Mouse (Mus musculus) left cerebral cortex, postnatal 25 days (tissue): ENCODE results near the gene Notch4. TPM values are rescaled to one million over a fixed set of nuclear protein-coding genes. Genes with fewer than 3 reads are reported as not detected.

Source experiments
- DNase-seq, 2 experiments: peaks; one replicate each; pipeline ENCODE4 v3.0.0; 2022; ENCODE audit warnings: low spot score in 2 of 2, mixed read lengths in 1 of 2
- intact Hi-C: fragments of 180-260 bp; cut with DNase I; formaldehyde crosslinking; loops from one replicate; pipeline ENCODE4 v1.15.1; 2025
- total RNA-seq, 2 experiments: library from RNA; stranded (reverse); gene quantifications; 2 replicates each; pipeline ENCODE4 v1.2.3; 2021

Notch4 gene
- total RNA-seq, 2 experiments from 2014 or later = 10.9 to 11.9 TPM

DNA sequence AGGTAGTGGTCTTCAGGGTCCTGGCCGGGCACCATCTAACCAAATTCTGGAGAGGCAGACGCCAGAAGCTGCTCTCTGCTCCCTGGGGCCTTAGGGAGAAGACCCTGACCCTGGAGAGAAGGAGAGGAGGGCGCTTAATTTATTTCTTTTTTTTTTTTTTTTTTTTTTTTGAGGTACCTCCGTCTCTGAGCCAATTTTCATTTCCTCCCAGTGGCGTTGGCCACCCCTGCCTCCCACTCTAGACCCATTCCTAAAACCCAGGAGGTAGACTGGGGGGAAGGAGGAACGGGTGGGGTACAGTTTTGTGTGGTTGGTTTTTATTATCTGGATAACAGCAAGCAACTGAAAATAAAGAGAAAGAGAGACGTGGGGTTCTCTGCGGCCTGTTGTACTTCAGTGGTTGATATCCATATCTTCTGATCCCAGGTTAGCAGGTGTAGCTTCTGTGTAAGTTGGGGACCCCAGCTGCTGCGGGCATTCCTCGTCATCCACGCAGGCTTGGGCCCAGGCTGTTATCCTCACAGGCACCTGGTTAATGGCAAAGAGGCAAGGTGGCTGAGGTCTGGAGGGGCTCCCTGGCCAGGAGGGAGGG lies 49.1 kb downstream of the Notch4 start:
- intact Hi-C loops = no loop called here

DNA sequence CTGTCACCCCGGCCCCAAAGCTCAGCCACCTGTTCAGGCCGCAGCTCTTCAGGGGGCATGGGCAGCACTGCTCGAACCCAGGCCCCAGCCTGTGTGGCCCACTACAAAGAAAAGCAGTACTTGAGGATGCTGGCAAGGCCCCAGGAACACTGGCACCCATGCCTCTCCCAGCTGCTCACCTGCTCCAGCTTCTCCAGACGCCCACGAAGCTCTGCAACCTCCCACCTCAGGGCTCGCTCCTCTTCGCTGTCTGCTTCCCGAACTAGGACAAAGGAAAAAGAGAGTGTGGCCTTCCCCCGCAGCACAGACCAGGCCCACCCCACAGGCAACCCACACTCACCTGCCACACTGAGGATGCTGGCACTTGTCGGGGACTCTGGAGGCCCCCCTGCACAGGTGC lies 49.8 kb downstream of the Notch4 start:
- intact Hi-C loops = no loop called here
- DNase-seq = peak in 1 of 2 experiments; percentile 53

More for the DNA sequence above, 49.1 kb downstream of the Notch4 start:
- no peak for DNase-seq

DNA sequence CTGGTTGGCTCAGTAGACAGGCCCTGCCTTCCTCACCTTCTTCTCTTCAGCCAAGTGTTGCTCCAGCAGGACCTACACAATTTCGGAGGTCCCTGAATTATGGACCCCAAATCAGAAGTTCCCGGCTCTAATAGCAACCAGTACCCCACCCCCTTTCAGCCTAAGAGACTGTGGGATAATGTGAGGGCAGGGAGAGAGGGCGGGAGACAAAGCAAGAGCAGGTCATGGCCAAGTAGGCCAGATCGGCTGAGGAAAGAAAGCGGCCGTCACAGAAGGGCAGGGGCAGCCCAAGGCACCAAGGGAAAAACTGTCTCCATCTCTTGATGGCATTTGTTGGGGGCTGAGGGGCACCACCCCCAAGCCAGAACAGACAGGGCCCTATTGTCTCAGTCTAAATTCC lies 51.8 kb downstream of the Notch4 start, which contains the start of gene Egfl8:
Gene Egfl8, minus strand, starts transcription at position 101 of the 400 bp plus-strand sequence.
- intact Hi-C loops = no loop called here
- no peak for DNase-seq

DNA sequence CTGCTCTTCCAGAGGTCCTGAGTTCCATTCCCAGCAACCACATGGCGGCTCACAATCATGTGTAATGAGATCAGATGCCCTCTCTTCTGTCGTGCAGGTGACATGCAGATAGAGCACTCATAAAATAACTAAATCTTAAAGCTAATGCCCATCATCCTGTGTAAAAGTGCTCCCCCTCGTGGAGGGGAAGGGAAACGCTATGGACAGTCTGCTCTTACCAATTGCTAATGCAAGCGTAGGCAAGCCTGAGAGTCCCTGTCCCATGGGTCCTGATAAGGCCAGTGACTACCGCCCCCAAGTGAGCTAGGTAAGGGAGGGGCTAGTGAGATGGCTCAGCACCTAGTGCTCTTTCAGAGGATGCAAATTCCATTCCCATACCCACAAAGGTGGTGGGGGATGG lies 54.9 kb downstream of the Notch4 start:
- DNase-seq = peak in 1 of 2 experiments; percentile 65
- intact Hi-C loops = loop anchor here (2.0 kb wide), 1 partner anchor 178 kb away; no protein-coding TSS in a partner anchor

DNA sequence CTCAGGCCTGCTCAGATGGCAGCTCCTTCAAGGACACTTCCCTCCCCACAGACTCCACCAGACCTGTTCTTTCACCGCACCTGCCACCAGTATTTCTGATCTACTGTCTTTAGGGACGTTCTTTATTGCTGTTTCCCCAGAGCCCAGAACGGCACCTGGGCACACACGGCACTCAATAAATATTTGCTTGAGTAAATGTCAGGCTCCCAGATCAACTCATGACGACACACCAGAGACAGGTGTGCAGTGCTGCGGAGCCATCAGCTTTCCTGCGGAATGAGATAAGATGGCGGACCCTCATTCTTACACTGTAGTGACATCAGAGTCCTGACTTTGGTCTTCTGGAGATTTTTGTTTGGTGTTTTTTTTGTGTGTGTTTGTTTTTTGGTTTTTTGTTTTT lies 56.9 kb downstream of the Notch4 start:
- no peak for DNase-seq
- intact Hi-C loops = no loop called here

DNA sequence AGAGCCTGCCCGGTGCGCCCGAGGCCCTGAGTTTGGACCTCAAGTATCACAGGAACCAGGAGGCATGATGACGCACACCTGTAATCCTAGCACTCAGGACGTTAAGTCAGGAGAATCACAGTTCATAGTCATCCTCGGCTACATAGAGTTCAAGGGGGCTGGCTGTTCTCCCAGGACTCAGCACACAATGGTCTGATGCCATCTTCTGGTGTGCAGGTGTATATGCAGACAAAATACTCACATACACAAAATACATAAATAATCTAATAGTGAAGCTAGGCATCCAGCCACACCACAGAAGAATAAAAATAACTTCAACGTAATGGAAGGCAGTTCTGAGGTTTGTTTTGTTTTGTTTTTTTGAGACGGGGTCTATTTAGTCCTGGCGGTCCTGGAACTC lies 59.1 kb downstream of the Notch4 start:
- intact Hi-C loops = no loop called here
- DNase-seq = no peak

DNA sequence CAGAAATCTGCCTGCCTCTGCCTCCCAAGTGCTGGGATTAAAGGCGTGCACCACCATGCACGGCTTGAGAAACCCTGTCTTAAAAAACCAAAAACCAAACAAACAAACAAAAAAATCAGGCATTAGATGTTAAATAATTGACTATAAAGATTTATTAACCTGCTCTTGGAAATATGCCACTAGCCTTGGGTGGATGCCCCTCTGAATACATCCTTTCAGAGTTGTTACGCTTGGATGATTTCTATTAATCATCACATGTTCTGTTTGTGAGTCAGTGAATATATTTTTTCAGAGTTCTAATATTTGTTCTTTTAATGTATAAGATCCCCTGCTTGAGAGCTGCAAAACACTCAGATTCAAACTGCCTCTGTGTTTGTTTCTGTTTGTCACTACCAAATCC lies 60.9 kb downstream of the Notch4 start:
- DNase-seq = no peak
- intact Hi-C loops = loop anchor here (5.0 kb wide), 2 partner anchors 33 to 503 kb away; partner anchors contain the start of genes Brd2 and Pbx2

DNA sequence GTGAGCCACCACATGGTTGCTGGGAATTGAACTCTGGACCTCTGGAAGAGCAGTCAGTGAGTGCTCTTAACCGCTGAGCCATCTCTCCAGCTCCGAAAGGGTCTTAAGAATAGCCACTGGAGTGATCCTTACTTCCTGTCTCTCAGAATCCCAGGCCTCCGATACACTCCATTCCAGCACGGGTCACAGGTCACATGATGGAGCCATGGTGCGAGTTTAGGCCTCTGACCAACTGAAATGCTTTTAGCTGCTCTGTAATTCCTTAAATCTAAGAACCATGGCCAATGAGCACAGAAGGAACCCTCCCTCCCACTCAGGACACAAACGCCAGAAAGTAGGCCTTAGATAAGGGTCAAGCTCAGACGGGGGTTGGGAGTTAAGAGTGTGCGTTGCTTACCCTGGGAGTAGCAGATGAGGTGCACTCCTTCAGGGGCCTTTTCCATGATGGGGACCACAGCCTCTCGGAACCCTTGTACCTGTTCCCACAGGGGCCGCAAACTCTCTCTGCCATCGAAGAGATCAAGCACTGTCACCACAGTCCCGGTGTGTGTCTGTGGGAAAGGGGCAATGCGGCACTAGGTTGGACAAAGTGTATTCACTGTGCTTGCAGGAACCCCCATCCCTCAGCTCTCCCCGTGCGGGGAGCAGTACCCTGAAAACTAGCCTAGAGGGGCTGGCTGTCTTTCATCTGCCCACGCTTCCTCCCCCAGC lies 62.1 kb downstream of the Notch4 start:
- intact Hi-C loops = loop anchor here (5.0 kb wide), 2 partner anchors 34 to 504 kb away; partner anchors contain the start of genes Brd2 and Pbx2
- DNase-seq = no peak

DNA sequence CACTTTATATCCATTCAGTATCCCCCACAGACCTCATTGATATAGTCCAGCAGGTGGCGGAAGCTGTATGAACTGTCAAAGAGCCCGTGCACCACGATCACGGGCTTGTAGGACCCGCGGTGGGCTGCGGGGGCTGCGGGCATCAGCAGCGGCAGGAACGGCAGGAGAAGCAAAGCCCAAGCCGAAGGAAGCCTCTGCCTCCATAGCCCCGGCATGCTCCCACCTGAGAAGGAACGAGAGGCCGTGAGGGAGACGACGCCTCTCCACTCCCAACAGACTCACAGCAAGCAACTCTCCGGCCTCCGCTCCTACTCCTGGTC lies 62.7 kb downstream of the Notch4 start:
- intact Hi-C loops = loop anchor here (5.0 kb wide), 2 partner anchors 34 to 504 kb away; partner anchors contain the start of genes Brd2 and Pbx2
- peak in 1 of 2 experiments; percentile 63 for DNase-seq

DNA sequence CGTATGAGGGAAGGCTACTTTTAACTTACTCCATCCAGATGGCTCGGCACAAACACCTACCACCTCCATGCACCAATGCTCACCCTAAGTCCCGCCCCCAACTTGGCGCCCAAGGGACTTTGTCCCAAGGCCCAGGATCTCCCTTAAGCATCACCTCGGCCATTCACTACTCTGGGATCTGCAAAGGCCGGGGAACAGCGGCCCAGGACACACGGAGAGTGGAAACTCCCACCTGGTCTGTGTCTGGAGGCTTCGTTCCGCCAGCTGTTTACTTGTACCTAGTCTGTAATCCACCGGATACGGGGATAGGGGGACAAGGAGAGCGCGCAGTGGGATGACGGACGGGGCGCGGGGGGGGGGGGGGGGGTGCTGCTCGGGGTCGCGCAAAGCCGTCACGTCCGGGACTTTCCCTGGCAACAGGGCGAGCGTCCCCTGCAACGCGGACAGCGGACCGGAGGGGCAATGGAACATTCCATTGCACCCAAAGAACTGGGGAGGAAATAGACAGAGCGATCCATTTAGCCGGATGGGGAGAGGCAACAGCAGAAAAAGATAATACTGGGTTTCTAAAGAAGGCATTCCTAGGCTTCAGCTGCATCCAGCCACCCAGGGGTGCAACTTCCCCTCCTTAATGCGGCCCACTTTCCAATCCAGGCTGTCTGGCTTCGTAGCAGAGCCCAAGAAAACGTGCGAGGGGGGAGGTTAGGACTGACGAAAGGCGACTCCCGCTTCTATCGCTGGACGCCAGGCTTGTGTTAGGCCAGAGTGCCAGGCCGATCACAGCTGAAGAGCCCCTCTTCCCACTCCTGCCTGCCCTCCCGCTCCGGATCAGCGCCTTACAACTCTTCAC lies 63.2 kb downstream of the Notch4 start:
- intact Hi-C loops = loop anchor here (5.0 kb wide), 2 partner anchors 35 to 505 kb away; partner anchors contain the start of genes Brd2 and Pbx2
- DNase-seq = peak; percentile 88 to 93

DNA sequence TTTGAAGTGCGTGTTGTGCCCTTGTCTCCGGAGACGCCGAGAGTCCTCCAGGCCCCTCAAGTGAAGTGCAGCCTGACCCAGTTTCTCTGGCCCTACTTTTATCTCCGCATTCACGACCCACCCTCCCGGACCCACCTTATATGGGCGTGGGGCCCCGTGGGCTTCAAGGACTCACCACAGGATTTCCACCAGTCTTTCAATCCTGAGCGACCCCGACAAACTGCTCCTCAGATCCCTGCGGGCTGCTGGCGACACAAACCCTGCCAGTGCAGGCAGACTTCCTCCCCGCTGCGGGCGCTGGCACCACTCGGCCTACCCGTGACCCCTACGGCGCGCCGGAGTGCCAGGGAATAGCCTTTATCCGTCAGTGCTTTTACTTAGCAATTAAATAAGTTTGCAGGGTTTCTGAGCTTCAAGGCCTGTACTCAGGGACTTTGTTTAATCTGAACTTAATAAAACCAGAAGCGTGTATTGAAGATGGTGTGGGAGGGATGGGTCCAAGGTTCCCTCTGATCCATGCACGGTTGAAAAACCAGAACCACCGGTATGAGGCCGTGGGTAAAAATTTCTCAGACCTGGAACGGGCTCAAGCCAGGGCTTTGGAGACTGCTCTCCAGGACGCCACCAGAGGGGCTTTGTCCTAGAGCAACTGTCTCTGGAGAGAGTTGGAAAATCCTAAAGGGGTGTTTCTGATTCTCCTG lies 64.0 kb downstream of the Notch4 start, which contains the start of gene Ppt2:
Gene Ppt2, minus strand, starts transcription at position 568 of the 701 bp plus-strand sequence.
- intact Hi-C loops = loop anchor here (1.0 to 5.0 kb wide), 4 partner anchors 23 to 506 kb away; partner anchors contain the start of genes Brd2 and Pbx2
- DNase-seq = no peak

DNA sequence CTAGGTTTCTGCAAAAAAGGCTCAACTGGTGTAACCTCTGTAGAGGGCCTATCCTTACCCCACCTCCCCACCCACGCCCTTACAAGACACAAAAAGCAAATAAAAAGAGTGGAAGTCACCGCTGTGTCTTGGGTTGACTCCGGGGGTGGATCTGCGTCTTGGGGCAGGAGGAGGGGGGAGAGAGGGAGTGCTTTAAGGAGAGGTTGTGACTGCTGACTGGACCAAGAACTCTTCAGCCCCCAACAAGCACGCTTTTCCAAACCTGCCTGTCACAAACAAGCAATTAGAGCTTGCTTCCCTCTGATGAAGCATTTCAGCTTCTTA lies 64.5 kb downstream of the Notch4 start:
- DNase-seq = no peak
- intact Hi-C loops = loop anchor here (1.0 to 5.0 kb wide), 4 partner anchors 23 to 506 kb away; partner anchors contain the start of genes Brd2 and Pbx2

DNA sequence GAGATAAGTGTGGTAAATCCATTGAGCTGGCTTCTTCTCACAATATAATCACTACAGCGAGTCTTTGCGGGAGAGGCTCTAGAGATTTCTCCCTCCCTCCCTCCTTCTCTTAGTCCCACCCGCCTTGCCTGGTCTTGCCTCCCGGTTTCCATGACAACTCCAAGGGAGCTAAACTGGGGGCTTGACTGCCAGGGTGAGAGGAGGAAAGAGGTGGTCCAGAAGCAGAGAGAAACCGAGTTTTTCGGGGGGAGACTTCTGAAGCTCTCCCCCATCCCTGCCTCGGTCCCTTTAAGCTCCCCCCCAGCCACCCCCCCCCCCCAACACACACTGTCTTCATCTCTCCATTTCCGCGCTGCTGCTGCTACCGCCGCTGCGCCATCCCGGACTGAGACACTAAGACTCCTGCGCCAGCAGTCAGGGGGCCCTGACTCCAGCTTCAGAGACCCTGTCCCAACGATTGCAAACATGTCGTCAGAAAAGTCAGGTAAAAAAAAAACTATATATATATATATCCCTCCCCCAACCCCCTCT lies 65.2 kb downstream of the Notch4 start, which contains the start of gene Prrt1:
Gene Prrt1, plus strand, starts transcription at position 313 of the 531 bp plus-strand sequence.
- intact Hi-C loops = loop anchor here (2.0 to 5.0 kb wide), 3 partner anchors 37 to 507 kb away; partner anchors contain the start of genes Brd2 and Pbx2
- peak; percentile 70 to 90 for DNase-seq

DNA sequence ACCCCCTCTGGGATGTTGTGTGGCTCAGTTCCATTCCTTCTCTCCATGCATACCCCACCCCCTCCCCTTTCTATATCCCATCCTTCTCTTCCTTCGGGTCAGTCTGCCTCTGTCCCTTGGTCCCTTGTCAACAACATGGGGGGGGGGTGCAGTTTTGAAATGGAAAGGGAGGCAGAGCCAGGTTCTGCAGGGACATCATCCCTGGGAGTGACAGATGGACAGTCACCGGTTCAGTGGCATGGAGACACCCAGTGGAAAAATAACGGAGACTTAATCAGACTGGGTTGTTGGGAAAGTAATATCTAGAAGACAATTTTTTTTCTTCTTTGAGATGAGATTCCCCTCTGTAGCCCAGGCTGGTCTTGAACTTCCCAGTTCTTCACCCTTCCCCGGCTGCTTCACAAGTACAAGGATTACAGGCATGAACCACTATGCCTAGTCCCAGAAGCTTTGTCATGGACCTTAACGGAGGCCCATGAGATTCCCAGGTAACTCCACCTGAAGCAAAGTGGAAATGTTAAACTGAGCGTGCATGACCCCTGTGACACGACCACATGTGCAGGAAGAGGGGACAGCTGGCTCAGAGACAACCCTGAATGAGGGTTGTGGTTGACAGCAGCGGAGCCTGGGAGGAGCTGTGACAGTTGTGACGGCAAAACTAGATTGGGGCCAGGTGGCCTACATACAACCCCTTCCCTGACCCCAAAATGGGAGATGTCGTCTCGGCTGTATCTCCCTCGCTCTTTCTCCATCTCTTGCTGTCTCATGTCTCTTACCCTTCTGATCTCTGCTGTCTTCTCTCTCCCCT lies 65.9 kb downstream of the Notch4 start:
- intact Hi-C loops = loop anchor here (2.0 to 5.0 kb wide), 3 partner anchors 38 to 508 kb away; partner anchors contain the start of genes Brd2 and Pbx2
- no peak for DNase-seq

DNA sequence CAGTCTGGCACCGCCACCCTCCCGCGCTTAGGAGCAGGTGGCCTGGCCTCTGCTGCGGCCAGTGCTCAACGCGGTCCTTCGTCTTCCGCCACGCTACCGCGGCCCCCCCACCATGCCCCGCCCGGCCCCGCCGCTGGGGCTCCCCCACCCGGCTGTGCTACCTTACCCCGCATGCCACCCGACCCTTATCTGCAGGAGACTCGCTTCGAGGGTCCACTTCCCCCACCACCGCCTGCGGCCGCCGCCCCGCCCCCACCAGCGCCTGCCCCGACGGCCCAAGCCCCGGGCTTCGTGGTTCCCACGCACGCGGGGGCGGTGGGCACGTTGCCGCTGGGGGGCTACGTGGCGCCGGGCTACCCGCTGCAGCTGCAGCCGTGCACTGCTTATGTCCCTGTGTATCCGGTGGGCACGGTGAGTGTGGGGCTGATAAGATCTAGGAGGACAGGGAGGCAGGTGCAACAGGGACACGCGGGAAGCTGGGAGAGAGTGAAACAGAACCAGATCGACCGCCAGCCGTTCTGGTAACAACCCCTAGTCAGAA lies 66.8 kb downstream of the Notch4 start:
- intact Hi-C loops = no loop called here
- DNase-seq = no peak

DNA sequence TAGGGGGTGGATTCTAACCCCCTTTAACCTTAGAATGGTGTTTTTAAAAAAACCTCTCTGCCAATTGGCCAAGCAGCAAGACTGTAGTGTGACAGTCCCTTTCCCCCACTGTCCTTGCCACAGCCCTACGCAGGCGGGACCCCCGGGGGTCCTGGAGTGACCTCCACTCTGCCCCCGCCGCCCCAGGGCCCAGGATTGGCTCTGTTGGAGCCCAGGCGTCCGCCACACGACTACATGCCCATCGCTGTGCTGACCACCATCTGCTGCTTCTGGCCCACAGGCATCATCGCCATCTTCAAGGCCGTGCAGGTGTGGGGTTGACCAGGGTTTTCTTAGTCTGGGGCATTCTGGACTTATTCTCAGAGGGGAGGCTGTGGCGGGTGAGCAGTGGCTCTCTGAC lies 67.6 kb downstream of the Notch4 start:
- intact Hi-C loops = no loop called here
- no peak for DNase-seq

DNA sequence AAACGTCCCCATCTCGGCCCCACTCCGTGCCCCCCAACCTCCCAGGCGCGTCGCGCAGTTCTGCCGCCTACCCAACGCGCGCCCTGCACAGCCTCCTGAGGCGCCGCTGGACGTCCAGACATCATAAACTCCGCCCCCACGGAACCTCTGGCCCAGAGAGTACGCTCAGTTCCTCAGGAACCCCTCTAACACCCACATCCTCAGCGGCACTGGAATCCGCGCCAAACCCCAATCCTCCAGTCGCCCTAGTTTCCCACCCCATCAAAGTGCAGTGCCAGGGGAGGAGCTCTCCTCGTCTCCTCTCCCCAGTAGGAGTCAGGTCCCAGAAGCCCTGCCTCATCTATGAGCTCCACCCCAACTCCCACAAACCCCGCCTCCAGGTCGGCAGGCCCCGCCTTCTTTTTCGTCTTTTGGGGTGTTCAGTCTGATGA lies 68.2 kb downstream of the Notch4 start:
- intact Hi-C loops = no loop called here
- peak; percentile 83 to 96 for DNase-seq

DNA sequence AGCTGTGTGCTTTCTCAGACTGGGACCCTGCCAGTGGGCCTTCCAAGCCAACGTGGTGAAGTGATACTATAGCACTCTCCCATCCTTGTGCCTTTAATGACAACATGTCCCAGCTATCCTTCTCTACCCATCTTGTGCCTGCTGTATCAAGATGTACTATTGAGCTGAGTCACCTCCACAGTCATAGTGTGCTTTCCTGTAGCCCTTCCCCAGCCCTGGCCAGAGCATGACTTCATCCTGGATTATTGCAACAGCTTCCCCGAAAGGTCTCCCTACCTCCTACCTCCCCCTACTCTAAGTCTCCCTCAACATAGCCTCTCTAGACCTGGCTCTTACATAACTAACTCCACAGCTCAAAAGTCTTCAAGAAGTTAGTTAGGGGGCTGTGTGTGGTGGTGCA lies 71.6 kb downstream of the Notch4 start:
- intact Hi-C loops = no loop called here
- no peak for DNase-seq
